Mouse (Mus musculus): ENCODE measurements at regions not wholly inside any gene's neighbourhood (a gene's known extent, or its start where the extent isn't known, plus 50 kb on each side); places are given as distances from the start of the nearest gene placed in this dataset.

DNA sequence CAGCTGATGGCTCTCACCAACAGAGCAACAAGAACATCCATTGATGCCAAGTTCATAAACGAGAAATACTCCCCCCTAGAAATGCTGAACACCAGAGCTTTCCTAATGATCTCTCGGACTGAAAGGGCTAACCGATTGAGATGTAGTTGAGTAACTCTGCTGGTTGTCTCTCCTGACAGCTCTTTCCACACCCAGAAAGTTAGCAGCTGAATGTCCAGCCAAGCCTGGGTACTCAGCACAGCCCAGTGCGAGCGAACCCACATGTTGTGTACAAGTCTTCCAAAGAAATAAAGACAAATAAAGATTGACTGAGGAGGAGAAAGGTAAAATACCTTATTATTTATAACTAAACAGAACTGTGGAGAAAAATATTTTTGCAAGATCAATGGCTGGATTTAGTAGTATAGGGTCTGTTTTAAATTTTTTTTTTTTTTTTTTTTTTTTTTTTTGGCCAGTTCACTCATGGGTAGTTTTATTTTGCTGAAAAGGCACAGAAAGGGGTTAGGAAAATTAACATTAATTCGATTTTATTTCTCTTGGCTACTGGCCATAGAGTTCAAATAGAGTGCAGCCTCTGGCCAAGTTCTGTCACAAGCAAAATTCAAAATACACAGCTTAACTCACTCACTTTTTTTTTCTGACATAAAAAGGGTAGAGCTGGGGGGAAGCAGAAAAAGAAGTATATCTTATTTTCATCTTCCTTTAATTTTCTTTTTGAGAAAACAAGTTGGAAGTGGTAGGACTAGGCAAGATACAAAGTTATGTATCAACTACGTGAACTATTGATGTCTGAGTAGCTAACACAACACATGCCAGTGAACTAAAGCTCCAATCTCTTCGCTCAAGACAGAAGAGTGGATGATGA, 261.2 kb upstream of the Npvf start:
- no peak for DNase-seq (ENCODE audit: extremely low read depth, low read depth)

DNA sequence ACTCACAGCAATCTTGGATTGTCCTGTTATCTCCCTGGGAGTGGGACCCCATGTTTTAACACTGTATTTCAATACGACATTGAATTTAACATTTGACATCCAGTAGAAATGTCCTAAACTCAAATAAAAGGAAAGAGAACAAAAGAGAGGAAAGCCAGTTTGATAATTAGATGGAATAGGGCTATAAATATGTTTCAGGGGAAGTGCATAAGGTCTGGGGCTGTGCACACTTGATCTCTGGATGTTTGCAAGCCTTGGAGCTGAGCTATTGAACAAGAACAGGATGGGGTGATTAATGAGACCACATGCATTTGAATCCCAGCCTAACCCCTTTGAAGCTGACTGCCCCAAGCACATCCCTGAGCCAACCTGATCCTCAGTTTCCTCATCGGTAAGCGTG, 264.0 kb upstream of the Npvf start:
- no peak for DNase-seq (ENCODE audit: extremely low read depth, low read depth)

DNA sequence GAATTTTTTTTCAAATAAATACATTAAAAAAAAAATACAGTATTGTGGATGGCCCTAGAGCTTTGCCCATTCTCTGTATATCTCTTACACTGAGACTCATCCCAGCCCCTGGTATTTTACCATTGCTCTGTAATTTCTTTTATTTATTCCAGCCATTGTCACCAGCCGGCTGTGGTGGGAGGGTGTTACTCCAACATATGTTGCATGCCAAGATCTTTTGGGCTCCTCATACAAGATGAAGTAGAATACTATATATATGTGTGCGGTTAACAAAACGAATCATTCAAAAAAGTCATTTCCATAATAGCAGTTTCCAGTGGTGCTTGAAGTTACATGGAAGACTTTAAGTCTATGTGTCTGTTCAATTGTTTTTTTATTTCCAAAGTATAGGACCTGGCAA, 268.0 kb upstream of the Npvf start:
- DNase-seq (ENCODE audit: extremely low read depth, low read depth), result no peak

DNA sequence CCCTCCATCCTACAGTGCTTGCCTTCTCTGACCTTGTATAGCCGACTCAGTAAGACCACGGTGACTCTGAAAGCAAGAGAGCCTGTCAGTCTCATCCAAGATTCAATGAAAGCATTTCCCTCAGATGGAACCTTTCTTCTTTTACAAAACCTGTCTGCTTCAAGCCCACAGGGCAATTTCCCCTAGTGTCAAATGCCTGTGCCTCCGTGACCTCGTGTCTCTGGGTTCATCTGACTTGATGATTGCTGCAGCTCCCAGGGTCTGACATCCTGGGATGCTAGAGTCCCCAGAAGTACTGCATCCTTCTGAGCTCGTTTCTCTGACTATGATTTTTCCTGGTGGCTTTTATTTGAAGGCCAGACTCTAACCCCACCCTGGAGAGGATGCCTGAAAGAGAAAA, 270.3 kb upstream of the Npvf start:
- DNase-seq (ENCODE audit: extremely low read depth, low read depth), result no peak

DNA sequence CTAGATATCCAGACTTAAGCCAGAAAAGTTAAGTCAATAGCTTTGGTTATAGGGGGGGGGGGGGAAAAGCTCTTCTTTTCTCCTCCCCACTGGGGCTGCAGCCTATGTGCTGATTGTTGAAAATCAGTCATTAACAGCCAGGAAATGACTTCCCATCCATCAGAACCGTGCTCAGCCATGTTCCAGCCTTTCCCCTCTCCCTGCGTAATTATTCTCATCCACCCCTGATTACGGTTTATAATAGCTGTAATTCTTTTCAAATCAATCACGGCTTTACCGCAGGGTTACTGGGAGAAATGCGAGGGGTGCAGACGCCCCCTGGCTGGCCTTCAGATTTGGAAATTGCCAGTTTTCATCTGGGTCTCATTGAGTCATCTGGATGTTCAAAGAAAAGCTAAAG, 270.8 kb upstream of the Npvf start:
- no peak for DNase-seq (ENCODE audit: extremely low read depth, low read depth)

DNA sequence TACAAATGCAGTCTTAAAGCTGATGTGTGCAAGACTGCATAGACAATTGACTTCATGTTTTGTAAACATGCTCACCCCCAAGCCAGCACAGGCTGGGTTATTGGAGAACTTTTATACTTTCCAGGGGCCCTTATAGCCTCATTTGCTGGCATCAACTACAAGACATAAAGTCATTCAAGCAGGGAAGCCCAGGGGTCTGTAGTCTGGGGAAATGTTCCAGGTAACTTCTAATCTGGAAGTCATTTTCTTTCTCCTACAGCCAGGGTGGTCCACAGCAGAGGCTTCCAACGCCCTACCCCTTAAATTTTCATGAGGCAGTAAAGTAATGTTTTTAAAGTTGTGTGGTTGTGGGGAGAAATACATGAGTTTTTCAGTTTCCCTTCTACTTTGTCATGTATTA, 272.1 kb upstream of the Npvf start:
- no peak for DNase-seq (ENCODE audit: extremely low read depth, low read depth)

DNA sequence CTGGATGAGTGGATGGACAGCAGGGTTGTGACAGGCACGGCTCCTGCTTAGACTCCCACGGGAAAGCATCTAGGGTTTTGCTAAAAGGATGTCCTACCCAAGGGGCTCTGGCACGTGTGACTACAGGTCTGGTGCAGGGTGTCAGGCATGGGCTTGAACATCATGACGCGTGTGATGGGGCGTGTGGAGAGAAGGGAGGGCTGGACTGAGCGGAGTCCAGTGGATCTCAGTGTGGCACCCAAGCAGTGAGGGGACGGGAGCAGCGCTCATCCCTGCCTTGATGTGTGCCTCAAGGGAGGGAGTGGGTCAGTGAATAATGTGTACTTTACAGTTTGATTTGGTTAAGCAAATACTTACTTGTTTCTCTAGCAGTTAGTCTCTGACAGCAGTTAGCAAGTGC, 275.3 kb upstream of the Npvf start:
- no peak for DNase-seq (ENCODE audit: extremely low read depth, low read depth)

DNA sequence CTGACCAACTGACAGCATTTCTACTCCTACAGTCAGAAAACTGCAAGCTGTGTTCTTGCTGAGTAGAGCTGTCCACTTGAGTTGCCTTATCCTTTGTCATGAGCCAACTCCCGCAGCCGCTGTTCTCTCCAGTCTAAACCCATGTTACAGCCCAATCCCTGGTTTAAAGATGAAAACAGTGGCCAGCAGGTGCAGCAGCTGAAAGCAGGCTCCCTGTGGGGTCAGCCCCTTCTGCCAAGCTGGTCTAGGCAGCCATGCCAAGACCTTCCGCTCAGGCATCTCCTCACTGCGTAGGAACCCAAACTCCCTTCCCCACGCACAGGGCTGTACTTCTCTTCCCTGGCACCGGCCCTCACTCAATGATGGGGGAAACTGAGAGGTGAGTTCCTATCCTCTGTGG, 279.3 kb upstream of the Npvf start:
- DNase-seq (ENCODE audit: extremely low read depth, low read depth), result no peak

DNA sequence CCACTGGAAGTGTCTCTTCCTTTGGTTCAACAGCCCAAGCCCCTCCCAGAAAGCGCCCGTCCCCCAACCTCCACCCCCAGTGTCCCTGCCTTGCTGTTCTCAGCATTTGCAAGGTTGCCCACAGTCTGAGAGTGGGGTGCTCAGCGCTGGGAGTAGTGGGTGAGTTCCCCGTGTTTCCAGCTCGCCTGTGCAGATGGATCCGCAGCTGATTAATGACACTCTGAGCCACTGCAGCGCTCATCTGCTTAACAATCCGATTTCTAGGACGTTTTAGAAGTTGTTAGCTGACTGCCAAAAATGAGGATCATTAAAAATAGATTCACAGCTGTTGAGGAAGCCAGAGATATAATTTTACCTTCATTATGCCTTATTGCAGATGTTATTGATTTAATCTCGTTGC, 280.0 kb upstream of the Npvf start:
- DNase-seq (ENCODE audit: extremely low read depth, low read depth), result no peak

DNA sequence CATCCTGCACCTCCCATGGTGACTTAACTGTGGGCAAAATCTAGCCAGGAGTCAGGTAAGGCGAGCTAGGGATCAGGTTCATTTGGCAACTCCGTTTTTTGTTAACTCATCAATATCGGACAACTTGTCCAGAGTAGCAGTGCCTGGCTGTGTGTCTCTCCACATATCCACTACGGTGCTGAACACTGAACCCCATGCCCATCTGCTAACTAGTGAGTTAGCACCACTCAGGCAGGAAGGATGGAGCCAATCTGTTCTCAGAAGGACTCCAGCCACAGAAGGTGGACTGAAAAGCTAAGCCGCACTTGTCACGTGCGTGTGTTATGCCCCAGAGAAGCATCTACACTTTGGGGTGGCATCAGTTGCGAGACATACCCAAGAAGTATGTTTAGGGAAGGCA, 282.1 kb upstream of the Npvf start:
- DNase-seq (ENCODE audit: extremely low read depth, low read depth), result no peak

DNA sequence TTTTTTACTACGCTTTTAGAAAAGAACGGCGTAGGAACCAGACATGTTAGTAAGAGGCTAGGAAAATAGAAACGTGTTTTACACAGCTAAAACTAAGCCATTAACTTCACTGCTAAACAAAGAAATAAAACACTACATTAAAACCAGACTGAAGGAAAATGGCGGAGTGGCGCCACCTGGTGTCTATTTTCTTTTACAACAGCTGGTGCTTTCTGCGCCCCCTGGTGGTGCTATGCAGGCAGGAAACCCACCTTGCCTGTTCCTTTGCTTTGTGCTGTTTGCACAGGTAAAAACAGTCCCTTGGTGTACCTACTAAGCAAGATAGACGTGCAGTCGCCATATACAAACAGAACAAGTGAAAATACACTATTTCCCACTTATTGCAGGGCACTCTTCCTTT, 282.9 kb upstream of the Npvf start:
- no peak for DNase-seq (ENCODE audit: extremely low read depth, low read depth)

DNA sequence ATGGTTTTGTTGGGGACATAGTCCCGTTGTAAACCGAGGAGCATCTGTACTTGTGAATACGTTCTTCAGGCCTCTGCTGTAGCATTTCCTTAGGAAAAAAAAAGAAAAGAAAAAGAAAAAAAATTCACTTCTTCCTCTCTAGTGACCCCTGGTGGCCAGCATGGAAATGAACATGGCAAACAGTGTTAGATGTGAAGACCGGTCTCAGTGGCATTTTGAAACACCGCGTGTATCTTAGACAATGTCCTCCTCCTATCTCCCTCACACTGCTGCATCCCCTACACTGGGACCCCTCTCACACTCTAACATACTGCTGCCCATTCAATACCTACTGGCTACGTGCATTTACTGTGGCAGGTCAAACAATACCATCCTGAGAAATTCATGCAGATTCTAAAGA, 284.6 kb upstream of the Npvf start:
- no peak for DNase-seq (ENCODE audit: extremely low read depth, low read depth)

DNA sequence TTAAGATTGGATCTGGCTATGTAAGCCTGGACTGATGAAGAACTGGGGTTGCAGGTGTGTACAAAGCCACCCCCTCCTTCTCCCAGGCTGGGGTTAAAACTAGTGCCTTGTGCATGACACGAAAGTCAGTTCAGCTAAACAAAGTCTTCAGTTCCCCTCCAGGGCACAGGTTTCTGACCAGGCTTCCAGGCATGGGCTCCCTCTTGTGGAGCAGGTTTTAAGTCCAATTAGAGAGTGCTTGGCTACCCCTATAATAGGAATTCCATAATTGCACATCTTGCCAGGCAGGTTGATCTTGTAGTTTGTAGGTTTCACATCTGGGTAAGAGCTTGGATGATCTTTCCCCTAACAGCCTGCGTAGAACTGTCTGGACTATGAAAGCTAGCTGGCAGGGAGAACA, 285.2 kb upstream of the Npvf start:
- no peak for DNase-seq (ENCODE audit: extremely low read depth, low read depth)

DNA sequence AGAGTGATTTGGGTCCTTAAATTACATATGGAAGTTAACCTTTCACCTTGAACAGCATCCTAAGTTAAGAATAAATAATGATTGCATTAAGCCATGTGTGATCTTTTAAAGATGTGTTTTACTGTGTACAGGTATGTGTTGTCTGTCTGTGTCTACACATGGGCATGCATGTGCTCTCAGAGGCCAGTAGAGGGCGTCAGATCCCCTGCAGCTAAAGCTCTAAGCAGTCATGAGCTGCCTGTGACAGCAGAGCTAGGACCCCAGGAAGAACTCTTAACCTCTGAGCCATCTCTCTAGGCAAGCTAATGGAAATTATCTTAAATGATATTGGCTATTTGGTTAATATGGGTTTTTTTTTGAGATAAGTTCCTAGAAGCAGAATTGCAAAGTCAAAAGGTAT, 285.9 kb upstream of the Npvf start:
- no peak for DNase-seq (ENCODE audit: extremely low read depth, low read depth)

DNA sequence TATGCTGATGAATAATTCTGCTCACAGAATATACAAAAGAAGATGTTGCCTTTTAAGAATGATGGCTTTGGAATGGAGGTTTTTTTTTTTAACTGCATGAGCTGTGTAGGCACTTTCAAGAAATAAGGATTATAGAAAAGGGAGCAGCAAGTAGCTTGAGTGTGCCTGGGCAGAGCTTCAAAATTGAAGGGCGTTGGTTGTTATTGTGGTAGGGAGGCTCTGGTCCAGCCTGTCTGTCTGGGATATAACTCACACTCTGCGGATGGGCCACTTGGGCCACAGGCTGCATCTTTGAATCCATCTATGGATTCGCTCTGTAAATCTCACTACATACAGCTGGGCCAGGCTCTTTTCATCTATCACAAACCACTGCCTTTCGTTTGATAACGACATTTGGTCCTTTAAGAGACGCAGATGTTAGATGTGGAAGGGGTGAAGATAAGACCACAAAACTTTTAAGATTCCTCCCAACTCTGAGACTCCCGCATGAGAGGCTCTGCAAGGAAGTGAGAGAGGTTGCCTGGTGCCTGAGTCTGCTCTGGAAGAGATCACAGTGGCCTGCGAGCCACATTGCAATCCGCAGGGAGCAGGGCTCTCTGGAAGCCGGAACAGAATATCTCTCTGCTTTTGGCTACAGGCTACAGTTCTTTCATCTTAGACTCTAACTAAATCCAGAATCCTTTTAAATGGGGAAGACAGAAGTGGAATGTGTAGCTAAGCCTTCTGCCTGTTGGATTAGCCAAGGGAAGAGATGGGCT, 286.6 kb upstream of the Npvf start:
- no peak for DNase-seq (ENCODE audit: extremely low read depth, low read depth)

DNA sequence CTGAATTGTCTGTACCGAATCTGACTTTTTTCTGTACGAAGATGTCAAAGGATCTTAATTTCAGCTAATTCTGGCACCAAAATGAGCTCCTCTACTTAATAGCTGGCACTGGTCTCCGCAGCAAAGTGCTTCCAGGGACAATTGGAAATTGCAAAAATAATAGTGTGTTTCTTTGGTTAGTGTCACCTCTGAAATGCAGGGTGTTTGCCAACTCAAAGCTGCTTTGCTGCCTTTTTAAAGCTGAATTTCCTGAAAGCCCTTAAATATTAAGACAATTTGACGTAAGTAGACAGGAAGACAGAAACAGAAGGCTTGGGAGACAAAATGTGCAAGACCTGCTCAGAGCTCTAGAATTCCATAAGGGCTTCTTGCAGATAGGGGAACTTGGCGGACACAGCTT, 288.5 kb upstream of the Npvf start:
- DNase-seq (ENCODE audit: extremely low read depth, low read depth), result no peak

DNA sequence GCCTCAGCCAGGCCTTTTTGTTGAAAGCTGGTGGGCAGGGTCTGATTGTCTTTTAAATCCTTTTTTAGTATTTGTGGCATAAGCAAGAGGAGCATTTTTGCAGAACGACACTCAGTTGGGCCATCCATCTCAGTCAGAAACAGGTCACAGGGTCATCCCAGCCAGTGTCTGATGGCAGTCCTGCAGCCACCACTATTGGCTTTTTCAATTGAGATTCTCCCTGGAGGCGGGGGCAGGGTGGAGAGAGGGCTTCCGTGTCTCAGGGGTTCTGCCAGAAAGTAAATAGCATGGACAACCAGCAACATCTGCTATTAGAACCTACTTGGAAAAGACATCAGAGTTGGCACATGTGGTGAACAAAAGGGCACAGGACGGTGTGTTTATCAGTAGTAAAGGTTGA, 293.8 kb upstream of the Npvf start:
- DNase-seq (ENCODE audit: extremely low read depth, low read depth), result no peak

DNA sequence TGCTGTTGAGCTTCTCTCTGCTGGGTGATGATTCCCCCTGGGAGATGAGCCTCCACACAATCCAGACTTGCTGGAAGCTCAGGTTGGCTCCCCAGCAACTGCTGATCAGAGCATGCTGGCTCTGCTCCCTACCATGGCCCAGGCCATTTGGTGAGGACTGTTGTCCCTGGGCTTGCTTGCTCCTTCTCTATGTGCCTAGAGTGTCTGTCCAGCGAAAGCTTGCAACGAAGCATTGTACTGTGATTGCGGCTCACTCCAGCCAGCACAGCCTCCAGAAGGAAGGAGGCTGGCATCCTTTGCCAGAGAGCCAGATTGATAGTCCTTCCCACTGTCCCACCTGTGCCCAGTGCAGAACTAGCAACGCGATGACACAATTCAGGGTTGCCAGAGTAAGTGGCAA, 295.1 kb upstream of the Npvf start:
- no peak for DNase-seq (ENCODE audit: extremely low read depth, low read depth)

DNA sequence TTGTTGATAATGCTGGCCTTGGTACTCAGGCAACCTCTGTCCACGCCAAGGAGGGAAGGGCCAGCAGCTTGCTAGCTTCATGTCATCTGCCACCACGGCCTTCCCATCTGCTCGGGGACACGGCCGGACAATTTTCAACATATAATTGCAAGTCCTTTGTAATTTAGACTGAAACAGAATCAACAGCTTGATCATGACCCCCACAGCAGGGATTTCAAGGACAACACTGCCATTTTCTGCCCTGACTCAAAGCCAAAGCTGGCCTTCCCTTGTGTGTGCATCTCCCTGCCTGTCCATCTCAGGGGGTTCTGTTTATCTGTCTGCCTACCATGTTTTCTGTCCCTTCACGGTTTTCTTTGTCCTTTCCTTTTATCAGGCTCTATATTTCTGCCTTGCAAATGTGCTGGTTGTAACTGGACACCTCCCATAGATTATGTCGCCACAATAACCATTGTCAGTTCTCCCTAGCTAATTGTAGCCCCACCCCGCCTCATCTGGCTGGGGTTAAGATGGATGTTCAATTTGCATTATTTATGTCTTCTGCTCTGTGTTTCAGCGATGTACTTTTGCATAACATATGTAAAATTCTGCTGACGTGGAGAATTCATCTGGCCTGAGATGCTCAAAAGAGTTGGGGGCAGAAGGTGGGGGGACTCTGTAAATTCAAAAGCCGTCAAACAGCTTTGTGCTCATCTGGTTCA, 295.8 kb upstream of the Npvf start:
- no peak for DNase-seq (ENCODE audit: extremely low read depth, low read depth)

DNA sequence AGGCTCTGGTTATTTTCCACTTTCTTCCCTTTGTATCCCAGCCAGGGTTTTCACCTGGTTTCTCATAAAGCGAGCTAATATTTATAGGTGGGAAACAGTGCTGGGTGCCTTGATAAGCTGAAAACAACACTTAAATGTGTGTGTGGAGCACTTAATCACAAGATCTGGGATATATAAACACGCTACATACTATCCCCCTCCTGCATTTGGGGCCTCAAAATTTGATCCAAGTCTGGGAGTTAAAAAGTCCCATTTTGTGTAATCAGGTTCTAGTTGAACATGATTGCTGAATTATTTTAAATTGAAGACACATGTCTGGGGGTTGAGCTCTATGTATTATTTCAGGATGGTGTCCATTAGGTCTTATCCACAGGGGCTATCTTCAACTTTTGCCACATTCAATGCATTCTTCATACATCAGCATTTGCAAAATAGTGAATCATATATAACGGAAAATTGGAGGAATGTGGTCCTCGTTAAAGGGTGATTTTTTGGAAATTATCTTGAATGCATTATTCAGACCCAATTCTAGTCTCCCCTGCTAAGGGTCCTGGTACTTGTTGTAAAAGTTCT, 303.2 kb upstream of the Npvf start:
- DNase-seq (ENCODE audit: extremely low read depth, low read depth), result no peak

DNA sequence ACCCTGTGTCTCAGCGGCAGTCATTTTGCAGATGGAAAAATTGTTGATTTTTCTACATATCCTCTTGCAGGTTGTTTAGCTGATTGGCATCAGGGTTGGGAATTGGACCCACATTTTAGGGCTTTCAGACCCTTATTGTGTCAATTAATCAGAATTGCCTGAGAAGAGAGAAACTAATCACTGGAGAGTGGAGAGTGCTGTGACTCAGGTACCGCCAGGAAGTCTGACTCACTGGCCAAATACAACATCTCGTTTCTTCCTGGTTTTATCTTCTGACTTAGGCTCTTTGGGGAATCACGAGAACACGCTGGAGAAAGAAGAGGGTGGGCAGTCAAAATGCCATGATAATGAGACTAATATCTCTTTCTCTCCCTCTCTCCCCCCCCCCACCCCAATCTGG, 306.1 kb upstream of the Npvf start:
- no peak for DNase-seq (ENCODE audit: extremely low read depth, low read depth)

DNA sequence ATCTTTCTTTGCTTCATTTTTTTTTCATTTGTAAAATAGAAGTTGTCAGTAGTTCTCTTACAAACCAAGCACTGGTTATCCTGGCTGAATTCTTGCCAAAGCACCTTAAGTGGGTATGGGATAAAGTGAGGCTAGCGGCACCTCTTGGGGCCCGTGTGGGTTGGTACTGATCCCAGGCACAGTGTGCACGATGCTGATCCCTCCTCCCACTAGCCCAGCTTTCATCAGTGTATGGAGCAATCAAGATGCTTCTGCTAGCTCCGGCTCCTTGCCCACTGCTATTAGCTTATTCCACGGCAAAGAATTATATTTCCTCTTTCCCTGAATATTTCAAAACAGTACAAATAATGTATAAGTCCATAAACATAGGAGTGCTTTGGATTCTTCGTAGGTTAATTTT, 307.4 kb upstream of the Npvf start:
- no peak for DNase-seq (ENCODE audit: extremely low read depth, low read depth)

Measured in MEL-GATA-1-ER (cell line).